Mouse (Mus musculus) olfactory bulb, adult 2 months (tissue): ENCODE measurements around the gene Hipk1.

Source experiments
- CTCF ChIP-seq: fragments of 200-500 bp; IDR thresholded peaks from 2 replicates; pipeline ENCODE4 v1.5.1; 2012; ENCODE audit warnings: low read depth, mild to moderate bottlenecking, low read length, moderate library complexity; ENCODE audit not compliant: insufficient read depth
- POLR2A ChIP-seq: fragments of 200-500 bp; IDR thresholded peaks from 2 replicates; pipeline ENCODE4 v1.6.1; 2012; ENCODE audit warnings: mild to moderate bottlenecking, low read depth, low read length, moderate library complexity; ENCODE audit not compliant: insufficient read depth

DNA sequence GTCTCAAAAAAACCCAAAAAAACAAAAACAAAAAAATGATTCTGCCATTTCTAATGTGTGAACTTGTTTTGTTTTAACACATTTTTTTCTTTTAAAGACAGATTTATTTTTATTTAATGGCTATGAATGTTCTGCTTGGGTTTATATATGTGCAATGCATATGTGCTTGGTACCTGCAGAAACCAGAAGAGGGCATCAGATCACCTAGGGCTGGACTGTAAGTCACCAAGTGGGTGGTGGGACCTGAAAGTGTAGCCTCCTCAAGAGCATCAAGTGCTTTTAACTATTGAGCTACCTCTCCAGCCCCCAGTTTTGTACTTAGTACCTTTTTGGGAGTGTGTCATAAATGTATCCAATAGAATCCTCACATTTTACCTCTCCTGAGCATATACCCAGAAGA, 36.2 kb upstream of the Hipk1 start:
- TF ChIP-seq CTCF (no peak), POLR2A (no peak)
